In the genomic region with DNA sequence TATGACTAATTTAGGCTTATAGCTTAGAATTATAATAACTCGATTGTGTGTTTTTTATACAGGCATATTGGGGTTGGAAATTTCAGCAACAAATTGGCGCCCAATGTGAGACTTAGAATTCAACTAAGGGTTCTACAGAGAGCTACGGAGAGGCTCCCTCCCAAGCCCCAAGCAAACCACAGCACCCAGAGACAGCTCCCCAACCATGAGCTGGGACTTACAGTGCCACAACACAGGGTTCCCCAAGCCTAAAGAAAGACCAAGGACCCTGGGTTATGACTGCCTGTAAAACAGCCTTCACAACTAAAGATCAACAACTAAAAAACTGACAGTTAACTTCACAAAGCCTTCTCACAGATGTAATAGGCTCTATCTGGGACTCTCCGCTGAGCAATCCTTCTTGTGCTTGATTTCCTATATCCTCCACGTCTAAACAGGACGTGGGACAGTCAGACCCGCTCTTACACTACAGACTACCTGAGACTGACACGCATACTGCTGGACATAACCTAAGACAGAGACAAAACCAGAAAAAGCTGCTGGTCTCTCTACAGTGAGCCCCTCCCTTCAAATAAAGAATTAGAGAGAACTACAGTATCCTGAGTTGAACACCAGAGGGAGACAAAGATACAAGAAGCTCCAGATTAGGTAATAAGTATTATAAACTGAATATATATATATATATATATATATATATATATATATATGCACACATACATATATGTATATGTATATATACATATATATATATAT, we compare ENCODE assay signal across 12 mouse cellular contexts. TPM values are rescaled to one million over a fixed set of nuclear protein-coding genes. Genes with fewer than 3 reads are reported as not detected.
DNase-seq lines count a peak whose midpoint lies in the region; ATAC-seq and TF ChIP-seq lines count a peak whose summit lies in the region.
"Had no signal": no experiment of that assay in that cellular context is flagged by ENCODE, and none has a peak within 500 bp of the region (broad histone marks: within the 10 kb centered on the region; RNA-seq: fewer than 3 reads in every experiment).

No protein-coding gene starts in this region.

- WGBS in liver, adult 2 months = 55% methylated on average over 8 of the region's 8 CpGs
- 44% methylated on average over 8 of the region's 8 CpGs for WGBS in liver, embryonic 12.5 days (ENCODE audit: insufficient replicate concordance)
- 59% methylated on average over 8 of the region's 8 CpGs for WGBS in midbrain, embryonic 16.5 days

- H3K4me3 ChIP-seq in liver, adult 2 months (ENCODE audit: insufficient read depth, low read depth, low read length) = no peak overlapping the region
- H3K4me3 ChIP-seq in liver, embryonic 12.5 days = no peak overlapping the region
- no peak overlapping the region for H3K4me3 ChIP-seq in midbrain, embryonic 16.5 days (ENCODE audit: low read depth, low read length)
- H3K4me3 ChIP-seq: embryonic facial prominence, embryonic 12.5 days; myocyte had no signal

- no peak overlapping the region for H3K4me2 ChIP-seq in liver, embryonic 12.5 days
- H3K4me2 ChIP-seq in midbrain, embryonic 16.5 days (ENCODE audit: low read length) = no peak overlapping the region
- H3K4me2 ChIP-seq: embryonic facial prominence, embryonic 12.5 days had no signal

- no peaks in the 10 kb centered on the region for H3K27me3 ChIP-seq in liver, adult 2 months (ENCODE audit: control insufficient read depth, insufficient read depth, low read length)
- 0 out of 2 replicates have a peak, but pooled peaks cover 6% of the 10 kb centered on the region for H3K27me3 ChIP-seq in liver, embryonic 12.5 days (replicated peaks)
- H3K27me3 ChIP-seq in midbrain, embryonic 16.5 days (ENCODE audit: control insufficient read depth, insufficient read depth, low read depth, low read length) = no peaks in the 10 kb centered on the region
- H3K27me3 ChIP-seq: embryonic facial prominence, embryonic 12.5 days had no signal

- H3K4me1 ChIP-seq in liver, adult 2 months (ENCODE audit: control insufficient read depth, insufficient read depth, low read length) = no peaks in the 10 kb centered on the region
- no peaks in the 10 kb centered on the region for H3K4me1 ChIP-seq in liver, embryonic 12.5 days
- no peaks in the 10 kb centered on the region for H3K4me1 ChIP-seq in midbrain, embryonic 16.5 days (ENCODE audit: control insufficient read depth, insufficient read depth, low read length)
- H3K4me1 ChIP-seq: embryonic facial prominence, embryonic 12.5 days had no signal

- no peak overlapping the region for H3K27ac ChIP-seq in liver, adult 2 months (replicated peaks; ENCODE audit: insufficient read depth, low read depth, low read length)
- no peak overlapping the region for H3K27ac ChIP-seq in liver, embryonic 12.5 days
- no peak overlapping the region for H3K27ac ChIP-seq in midbrain, embryonic 16.5 days (ENCODE audit: low read length)
- H3K27ac ChIP-seq: embryonic facial prominence, embryonic 12.5 days had no signal

- no peak for TF ChIP-seq POLR2A in liver, adult 2 months (IDR thresholded peaks at IDR 0.05; ENCODE audit: extremely low read depth, insufficient read depth, low read length)

- no peaks in the 10 kb centered on the region for H3K36me3 ChIP-seq in liver, adult 2 months (ENCODE audit: control insufficient read depth, insufficient read depth, low read length)
- H3K36me3 ChIP-seq in liver, embryonic 12.5 days = no peaks in the 10 kb centered on the region
- H3K36me3 ChIP-seq in midbrain, embryonic 16.5 days (ENCODE audit: control insufficient read depth, insufficient read depth, low read length) = no peaks in the 10 kb centered on the region
- H3K36me3 ChIP-seq: embryonic facial prominence, embryonic 12.5 days had no signal

- peak; percentile 53 for DNase-seq in cerebellum, adult 9-10 months
- DNase-seq in cerebellum, adult 9-11 months = no peak
- no peak for DNase-seq in liver, adult 2 months (ENCODE audit: extremely low read depth, low read depth, low spot score)
- peak; percentile 34 for DNase-seq in c-Kit-positive CD71-positive TER-119-positive erythroid progenitor cells, embryonic 14.5 days (ENCODE audit: low spot score)
- DNase-seq in ovary, postnatal 36 days (ENCODE audit: low spot score) = no peak
- DNase-seq in spleen, postnatal 14 days (ENCODE audit: low spot score in 2 of 2) = no peak
- DNase-seq: kidney, postnatal 25 days; thymus, postnatal 36 days had no signal

- no peak for ATAC-seq in liver, embryonic 12.5 days
- peak; percentile 85; the same call in 1 of the 2 replicates for ATAC-seq in midbrain, embryonic 16.5 days

- 0 out of 2 replicates have a peak, but pooled peaks have one; percentile 16 for TF ChIP-seq CTCF in liver, adult 2 months (IDR thresholded peaks at IDR 0.05; ENCODE audit: low read depth, low read length)

- H3K79me2 ChIP-seq in liver, adult 2 months (ENCODE audit: control insufficient read depth, insufficient read depth, low read length) = no peaks in the 10 kb centered on the region

- no peaks in the 10 kb centered on the region for H3K9me3 ChIP-seq in liver, embryonic 12.5 days (replicated peaks)
- no peaks in the 10 kb centered on the region for H3K9me3 ChIP-seq in midbrain, embryonic 16.5 days (replicated peaks; ENCODE audit: control insufficient read depth, low read length, poor library complexity, severe bottlenecking)
- H3K9me3 ChIP-seq: embryonic facial prominence, embryonic 12.5 days had no signal

- no peak overlapping the region for H3K9ac ChIP-seq in liver, adult 2 months (ENCODE audit: low read depth, low read length)
- H3K9ac ChIP-seq in liver, embryonic 12.5 days = no peak overlapping the region
- no peak overlapping the region for H3K9ac ChIP-seq in midbrain, embryonic 16.5 days (ENCODE audit: low read depth, low read length)
- H3K9ac ChIP-seq: embryonic facial prominence, embryonic 12.5 days had no signal

RNA-seq across cellular contexts. Expression of a gene that starts 13.6 kb away (rescaled TPM):
- total RNA-seq in liver, adult 2 months (2014; rRNA removed) = 5.8 and 7.6 TPM in 2 replicates
- polyA plus RNA-seq in liver, adult 2 months (2012; rRNA removed) = 7.3 and 7.8 TPM in 2 replicates
- polyA plus RNA-seq in liver, embryonic 12.5 days (2016; fragmentation: Nextera tagmentation; extraction: Ambion mirVana) = 14.3 and 15.1 TPM in 2 replicates
- polyA plus RNA-seq in midbrain, embryonic 16.5 days (2015; fragmentation: Nextera tagmentation; extraction: Ambion mirVana) = 26.6 and 26.7 TPM in 2 replicates

Comparison
In these comparisons a context has a peak if more than half of its experiments do, and no peak if none do; other contexts are left out.
1. DNase-seq: peak in cerebellum, adult 9-10 months (single experiment) and c-Kit-positive CD71-positive TER-119-positive erythroid progenitor cells, embryonic 14.5 days (single experiment); none in cerebellum, adult 9-11 months (single experiment), liver, adult 2 months (single experiment), ovary, postnatal 36 days (single experiment) and spleen, postnatal 14 days (0 of 2).